Mouse (Mus musculus) right cerebral cortex, postnatal 4 days (tissue): Measurements from ENCODE around the gene Kalrn.

Source experiments
- DNase-seq: peaks from one replicate; pipeline ENCODE4 v3.0.0-alpha.2; 2022

Gene Kalrn

DNA sequence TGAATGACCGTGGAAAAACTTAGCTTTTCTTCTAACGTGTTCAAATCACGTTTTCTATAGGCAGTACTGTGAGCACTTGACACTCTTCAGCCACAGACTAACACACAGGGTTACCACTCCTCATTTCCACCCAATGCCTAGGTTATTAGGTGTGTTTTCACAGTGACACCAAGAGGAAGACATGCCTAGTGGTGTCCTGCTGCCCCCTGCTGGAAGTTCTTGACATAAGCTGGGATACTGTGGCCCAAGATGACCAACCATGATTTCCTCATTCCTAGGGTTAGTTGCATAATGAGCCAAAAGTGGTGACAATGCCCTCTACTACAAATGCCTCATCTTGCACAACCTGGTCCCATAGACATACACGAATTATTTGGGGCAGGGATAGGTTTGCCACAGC, 622.5 kb downstream of the Kalrn start:
- peak; percentile 83 for DNase-seq

DNA sequence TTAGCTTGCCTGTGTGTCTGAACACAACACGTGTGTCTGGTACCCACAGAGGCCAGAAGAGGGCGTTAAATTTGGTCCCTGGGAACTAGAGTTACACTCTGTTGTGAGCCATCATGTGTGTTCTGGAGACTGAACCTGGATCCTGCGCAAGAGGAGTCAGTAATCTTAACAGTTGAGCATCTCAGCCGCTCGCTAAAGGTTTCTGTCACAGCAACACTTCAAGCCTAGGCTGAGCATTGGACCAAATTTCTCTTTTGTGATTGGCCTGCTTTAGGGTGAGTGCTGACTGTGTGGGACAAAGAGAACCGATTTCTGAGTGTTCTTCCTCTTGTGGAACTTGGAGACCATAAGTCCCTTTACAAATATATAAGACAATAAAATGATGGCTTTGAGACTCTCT, 622.9 kb downstream of the Kalrn start:
- DNase-seq, result no peak

DNA sequence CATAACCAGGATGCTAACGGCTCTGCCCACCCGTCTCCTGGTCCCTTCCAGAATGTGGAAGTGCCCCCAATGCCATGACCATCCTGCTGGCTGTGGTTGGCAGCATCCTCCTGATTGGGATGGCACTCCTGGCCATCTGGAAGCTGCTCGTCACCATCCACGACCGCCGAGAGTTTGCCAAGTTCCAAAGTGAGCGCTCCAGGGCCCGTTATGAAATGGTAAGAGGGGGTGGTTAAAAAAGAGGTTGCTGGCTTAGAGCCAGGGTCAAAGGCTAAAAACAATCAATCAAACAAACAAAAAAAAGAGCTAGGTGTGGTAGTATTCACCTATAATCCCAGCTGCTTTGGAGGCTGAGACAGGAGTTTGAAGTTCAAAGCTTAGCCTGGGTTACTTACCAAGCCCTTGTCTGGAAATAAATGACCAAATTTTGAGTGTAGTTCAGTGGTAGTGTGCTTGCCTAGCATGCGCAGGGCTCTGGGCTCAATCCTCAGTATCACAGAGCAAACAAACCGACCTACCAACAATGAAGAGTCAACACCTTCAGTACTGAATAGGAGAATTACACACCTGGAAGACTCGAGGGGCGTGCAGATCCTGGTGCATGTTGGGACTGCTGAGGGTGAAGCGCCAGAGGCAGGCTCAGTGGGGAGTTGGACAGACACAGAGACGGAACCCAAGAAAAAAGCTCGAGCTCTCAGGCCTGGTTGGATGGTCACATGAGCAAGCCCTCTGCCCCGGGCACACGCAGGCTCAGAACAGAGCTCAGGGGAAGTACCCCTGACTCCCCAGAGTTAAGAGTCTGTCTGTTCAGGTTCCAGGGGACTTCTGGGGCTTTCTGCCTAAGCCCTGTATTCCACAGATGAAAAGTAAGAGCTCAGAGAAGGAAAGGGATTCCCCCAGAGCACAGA, 625.4 kb downstream of the Kalrn start:
- DNase-seq, result no peak

DNA sequence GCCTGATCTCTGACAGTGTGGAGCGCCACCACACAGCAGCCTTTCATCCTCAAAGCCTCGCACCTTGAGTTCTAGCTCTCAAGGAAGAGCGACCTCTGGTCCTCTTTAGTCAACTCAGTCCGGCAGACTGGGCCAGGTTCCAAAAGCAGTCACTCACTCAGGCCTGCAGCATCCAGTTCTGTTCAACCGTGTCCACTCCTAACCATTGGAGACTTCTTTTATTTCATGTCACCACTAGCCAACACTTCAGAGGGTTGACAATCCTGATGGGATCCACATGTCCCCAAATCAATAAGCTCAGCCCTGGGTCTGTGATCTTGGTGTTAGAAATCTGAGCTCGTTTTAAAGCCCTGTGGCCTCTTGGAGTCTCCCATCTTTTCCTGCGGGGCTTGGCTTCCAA, 627.3 kb downstream of the Kalrn start:
- DNase-seq, result no peak

DNA sequence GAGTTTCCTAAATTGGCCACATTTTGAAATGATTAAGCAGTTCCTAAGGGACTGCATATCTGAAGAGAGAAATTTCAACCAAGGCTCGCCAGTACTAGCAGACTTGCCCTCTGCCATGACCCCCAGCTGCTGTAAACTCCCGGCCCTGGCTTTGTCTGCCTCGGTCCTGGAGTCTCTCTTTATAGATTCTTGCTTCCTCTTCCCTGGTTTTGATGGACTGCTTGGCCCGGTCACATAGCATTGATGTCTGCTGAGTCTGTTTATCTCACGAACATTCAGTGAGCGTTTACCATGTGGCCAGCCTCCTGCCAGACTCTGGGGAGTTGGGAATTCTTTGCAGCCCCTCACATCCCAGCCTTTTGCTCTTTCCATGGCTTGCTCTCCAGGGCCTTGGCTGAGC, 628.6 kb downstream of the Kalrn start:
- no peak for DNase-seq

DNA sequence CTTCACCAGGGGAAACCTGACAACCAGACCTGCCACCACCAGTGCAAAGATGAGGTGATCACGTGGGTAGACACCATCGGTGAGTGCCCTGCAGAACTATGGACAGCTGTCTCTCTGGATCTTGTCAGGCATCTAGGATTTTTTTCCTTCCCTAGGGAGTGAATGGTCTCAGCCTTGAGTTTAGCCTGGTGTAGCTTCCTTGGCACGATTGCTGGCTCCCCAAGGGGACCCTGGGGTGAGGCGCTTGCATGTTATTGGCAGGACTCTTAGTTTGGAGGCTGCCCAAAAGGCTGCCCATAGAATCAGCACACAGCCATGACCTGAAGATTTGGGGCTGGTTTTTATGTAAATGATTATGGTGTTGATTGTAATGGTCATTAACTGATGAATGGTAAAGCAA, 629.2 kb downstream of the Kalrn start:
- no peak for DNase-seq

DNA sequence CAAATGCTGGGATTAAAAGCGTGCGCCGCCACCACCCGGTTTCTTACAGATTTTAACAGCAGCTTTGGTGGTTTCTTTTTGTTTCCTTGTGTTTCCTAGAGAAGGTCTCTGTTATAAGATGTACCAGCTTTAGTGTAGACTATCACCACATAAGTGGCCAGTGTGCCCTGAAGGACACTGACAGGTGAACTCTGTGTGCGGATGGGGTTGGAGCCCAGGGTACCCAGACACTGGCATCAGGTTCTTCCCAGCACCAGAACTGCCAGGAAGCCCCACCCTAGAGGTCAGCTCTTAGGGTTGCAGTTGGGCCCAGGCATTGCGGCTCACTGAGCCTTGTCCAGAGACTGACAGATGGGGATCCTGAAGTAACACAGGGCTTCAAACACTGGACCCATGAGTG, 629.9 kb downstream of the Kalrn start:
- DNase-seq, result no peak

DNA sequence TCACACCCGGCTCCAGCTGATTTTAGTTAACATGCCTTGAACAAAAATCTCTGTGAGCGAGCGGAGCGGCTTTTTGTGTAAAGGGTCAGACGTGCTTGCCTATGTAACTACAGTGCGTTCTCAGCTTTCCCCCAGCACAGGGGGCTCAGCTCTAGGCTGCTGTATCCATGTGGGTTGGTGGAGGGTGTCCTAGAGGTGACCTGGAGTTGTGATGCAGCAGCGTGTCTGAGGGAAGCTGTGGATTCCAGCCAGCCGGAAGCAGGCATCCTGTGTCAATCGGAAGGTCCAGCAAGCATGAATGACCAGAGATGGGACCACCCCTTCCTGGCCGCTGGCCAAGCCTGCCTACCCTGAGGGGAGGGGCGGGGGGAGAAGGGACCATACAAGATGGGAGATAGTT, 631.0 kb downstream of the Kalrn start:
- no peak for DNase-seq

DNA sequence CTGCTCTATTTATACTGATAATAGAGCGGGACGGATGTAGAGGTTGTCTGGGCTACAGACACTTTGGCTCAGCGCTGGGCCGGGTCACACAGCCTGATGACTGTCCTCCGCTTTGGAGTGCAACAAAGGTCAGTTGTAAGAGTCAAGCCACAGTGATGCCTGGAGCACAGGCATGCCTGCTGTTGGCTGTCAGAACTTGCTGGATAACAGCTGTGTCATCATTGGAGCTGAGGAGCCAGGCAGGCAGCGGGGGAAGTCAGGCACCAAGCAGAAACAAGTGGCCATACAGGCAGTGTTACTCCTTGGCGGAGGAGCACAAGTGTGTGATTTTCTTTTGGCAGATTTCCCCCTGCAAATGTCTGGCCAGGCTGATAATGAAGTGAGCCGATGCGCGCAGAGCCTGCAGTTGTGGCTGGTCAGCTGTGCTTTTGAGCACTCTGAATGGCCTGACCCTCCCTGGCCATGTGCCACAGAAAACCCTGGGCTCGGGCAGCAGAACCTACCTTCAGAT, 632.0 kb downstream of the Kalrn start:
- DNase-seq, result peak; percentile 42

DNA sequence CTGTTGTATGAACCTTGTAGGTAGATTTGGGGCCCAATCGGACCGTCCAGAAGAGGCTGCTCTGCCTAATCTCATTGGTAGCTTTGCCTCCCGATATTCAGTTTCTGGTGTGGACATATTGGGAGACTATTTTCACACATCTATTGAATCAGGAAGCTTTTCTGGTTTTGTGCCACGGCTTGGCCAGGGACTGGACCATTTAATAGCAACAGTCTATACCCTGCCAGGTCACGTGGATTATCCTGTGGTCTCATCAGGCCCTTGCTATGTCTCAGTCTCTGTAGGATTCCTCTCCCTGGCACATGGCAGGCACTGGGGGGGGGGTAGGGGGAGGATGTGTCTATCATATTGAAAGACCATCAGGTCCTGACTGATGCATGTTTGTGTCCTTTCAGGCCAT, 633.2 kb downstream of the Kalrn start:
- DNase-seq, result no peak

DNA sequence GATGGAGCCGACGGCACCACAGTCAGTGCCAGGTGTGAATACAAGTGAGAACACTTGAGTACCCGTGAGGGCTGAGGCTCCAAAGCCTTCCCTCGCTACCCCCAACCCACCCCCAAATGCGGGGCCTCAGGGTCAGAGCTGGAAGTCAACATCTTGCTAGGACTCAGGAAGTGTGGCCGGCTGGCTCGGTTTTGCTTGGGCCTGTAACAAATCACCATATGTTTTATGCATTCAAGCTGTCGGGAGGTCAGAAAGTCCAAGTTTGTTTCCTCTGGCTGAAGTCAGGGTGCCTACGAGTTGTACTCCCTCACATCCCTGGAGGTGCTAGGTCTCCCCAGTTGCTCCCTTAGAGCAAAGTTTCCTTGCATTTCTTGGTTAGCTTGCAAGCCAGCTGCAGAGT, 633.7 kb downstream of the Kalrn start:
- DNase-seq, result no peak

DNA sequence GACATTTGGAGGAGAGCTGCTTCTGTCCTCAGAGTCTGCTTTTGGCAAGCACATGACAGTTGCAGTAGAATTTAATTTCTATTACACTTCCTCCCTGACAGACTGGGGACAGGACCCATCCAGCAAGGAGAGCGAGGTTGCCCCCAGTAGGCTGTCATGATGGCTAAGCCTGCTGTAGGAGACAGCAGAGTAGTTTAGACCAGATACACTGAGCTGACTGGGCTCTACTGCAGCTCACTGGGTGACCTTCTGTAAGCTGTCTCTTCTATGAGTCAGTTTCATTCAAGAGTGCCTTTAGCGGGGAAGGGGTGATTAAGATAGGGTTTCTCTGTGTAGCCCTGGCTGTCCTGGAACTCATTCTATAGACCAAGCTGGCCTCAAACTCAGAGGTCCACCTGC, 634.2 kb downstream of the Kalrn start:
- no peak for DNase-seq

DNA sequence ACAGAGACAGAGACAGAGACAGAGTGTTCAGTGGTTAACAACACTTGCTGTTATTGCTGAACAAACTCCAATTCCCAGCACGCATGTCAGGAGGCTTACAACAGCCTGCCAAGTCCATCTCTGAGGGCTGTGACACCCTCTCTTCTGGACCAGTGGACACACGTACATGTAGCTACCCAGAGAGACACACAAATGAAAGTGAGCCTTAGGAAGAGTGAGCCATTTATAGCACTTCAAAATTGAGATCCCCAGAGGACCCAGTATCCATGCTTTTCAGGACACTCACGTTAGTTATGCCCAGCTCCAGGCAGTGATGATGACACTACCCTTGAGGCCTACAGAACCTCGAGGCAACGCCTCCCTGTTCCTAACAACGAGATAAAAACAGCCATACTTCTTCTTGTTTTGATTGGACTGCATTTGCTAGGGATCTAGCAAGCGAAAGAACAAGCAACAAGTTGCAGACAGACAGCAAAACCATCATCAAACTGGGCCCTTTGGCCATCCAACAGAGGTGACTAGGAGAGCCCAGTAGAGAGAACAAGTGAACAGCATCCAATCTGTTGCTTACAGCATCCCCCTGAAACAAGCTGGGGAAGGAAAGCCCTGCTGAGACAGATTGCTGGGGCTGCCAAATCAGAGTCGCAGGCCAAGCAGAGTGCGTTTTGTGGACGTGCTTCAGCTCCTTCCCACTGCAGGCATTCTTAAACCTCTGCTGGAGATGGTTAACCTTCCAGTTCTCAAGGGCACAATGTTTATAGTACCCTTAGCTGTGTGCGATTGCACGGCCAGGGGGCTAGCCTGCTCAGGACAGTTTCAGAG, 634.8 kb downstream of the Kalrn start:
- no peak for DNase-seq

DNA sequence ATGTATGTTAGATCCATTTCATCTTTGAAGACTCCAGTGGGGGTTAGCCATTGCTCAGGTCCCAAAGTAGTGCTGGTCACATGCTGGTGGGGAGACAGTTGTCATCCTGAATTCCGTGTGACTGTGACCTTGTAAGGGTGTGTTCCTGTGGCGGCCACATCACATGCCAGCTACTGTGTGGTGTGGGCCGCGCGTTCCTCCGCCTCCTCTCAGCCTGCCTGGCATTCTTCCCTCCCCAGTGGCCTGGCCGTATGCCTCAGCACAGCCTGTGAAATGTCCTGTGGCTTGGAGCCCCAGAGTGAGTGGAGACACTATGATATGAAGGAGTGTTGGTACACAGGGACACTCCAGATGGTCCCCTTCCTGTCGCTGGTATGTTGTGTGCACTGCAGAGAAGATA, 635.8 kb downstream of the Kalrn start:
- peak; percentile 39 for DNase-seq

DNA sequence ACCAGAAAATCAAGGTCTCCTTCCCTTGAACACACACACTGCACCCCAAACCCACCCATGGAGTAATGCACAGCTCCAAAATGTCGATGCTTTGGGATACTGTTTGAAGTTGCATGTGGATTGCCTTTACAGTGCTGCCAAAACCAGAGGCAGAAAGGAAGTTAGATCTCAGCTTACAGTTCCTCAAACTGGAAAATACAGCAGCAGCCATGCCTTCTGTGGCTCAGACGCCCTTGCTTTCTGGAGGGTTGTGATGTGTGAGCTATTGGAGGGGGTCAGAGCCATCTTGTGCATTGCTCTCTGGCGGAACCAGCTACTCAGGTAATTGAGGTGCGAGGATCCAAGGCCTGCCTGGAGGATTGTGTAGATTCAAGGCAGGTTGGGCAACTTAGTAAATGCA, 636.4 kb downstream of the Kalrn start:
- no peak for DNase-seq

DNA sequence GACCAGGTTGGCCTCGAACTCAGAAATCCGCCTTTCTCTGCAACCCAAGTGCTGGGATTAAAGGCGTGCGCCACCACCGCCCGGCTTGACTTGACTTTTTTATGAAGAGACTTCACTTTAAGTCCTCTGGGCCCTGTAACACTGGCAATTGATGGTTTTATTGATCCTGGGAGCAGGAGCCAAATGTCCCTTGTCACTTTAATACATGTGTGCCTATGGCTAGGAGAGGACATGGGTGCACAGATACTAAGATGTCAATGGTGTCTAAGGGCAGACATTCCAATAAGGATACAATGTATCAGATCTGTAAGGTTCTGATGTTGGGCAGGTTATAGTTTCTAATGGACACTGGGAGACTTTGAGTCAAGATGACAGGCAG, 637.9 kb downstream of the Kalrn start:
- DNase-seq, result no peak

DNA sequence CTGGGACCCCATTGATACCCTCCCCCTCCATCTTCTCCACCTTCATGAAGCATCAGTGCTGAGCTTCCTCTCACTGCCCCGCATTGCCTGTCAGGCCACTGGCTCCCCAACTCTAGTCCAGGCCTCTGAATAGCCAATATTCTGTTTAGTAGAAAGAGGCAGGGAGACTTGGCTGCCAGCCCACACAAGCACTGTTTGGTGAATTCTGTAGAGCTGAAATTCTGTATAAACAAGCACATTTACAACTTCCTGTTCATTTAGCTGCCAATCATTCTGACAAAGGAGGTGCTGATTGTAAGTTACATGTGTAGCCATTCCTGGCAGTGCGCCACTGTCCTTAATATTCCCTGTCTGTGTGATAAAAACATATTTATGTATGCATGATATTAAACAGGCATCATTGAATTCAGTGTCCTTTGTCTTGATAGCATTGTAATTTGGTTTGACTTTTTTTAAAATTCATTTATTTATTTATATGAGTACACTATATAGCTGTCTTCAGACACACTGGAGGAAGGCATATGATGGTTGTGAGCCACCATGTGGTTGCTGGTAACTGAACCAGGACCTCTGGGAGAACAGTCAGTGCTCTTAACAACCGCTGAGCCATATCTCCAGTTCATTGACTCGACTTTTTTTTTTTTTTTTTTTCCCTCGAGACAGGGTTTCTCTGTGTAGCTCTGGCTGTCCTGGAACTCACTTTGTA, 638.5 kb downstream of the Kalrn start:
- DNase-seq, result peak; percentile 76

DNA sequence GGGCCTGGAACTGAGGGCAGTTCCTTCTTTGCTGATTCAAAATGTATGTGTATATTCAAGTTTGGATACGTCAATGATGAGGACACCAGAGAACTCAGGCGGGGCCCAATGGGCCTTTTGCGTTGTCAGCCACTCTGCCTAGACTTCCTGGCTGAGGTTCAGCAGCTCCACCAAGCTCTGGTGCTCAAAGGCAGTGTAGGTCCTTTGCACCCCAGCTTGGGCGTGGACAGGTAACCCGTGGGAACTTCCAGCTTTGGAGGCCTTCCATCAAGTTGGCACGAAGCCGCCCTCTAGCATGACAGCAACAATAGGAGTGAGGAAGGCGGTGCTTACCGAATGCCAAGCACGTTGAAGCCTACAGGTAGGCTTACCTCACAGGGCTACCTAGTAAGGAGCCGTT, 639.9 kb downstream of the Kalrn start:
- DNase-seq, result no peak

DNA sequence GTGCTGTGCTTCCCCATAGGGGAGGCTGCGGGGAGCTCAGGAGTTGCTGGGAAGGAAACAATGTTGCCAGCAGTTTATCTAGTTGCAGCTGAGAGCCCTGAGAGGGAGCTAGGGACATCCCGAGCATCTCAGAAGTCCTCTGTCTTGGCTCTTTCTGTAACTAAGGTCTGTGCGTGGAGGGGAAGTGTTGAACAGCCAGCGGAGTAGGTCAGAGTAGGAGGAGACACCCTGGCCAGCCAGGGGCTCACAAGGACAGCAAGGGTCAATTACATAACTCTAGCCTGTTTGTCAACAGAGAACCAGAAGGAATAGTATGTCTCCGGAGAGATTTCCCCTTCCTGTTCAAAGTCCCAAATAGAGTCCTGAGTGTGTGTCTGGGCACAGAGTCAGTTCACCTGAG, 641.2 kb downstream of the Kalrn start:
- no peak for DNase-seq

DNA sequence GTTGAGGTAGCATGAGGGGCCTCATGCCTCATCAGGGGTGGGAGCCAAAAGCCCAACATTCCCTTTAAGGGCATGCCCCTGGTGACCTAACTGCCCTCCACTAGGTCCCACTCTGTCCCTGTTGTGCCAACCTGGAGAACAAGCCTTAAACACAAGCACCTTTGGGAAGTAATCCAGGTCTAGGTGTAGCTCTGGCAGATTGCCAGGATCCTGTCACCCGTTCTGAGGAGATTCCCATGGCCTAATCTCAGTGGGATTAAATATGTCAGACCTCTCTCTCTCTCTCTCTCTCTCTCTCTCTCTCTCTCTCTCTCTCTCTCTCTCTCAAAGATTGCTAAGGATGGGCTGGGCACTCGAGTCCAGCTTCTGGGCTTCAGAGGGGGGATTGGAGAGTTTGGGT, 641.6 kb downstream of the Kalrn start:
- DNase-seq, result no peak

DNA sequence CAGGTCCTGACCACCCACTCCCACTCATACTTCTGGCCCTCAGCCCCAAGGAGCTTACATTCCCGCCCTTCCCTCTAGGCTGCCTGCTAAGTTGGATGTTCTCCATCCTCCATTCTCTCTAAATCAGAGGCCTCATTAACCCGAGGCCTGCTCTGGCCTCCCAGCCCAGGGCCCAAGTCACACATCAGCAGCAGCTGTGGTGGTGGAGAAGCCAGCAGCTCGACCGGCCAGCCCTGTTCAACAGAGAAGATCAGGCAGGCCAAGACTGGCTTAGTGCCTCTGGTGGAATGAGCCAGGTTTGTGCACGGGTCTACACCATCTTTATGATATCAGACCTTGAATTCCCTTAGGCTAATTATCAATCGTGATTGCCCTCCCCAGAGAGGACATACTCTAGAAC, 642.5 kb downstream of the Kalrn start:
- DNase-seq, result no peak

DNA sequence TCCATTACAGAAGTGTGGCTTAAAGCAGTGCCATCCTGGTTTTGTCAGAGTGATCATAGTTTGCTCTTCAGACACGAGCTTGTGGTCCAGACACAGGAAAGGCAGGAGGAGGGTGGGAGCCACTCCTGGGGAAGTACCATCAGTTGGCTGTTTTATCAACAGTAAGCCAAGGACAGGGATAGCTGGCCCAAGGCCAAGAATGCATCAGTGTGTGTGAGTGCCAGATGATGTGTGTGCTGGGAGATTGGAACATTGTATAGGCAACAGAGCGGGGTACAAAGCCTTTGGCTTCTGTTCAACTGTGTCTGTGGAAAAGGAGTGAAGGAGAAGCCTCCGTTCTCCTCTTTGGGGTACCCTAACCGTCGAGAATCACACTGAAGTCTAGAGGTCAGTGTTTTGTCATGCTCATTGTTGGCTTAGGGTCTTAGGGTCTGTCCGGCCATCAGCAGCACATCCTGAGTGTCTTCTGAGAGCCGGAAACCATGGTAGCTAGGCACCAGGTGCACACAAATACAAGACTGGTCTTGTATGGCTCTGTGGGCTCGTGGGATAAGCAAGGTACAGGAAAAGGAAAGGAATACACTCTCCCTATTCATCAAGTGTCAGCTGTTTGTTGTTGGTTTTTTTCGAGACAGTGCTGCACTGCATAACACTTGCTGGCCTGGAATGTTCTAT, 644.4 kb downstream of the Kalrn start:
- no peak for DNase-seq

DNA sequence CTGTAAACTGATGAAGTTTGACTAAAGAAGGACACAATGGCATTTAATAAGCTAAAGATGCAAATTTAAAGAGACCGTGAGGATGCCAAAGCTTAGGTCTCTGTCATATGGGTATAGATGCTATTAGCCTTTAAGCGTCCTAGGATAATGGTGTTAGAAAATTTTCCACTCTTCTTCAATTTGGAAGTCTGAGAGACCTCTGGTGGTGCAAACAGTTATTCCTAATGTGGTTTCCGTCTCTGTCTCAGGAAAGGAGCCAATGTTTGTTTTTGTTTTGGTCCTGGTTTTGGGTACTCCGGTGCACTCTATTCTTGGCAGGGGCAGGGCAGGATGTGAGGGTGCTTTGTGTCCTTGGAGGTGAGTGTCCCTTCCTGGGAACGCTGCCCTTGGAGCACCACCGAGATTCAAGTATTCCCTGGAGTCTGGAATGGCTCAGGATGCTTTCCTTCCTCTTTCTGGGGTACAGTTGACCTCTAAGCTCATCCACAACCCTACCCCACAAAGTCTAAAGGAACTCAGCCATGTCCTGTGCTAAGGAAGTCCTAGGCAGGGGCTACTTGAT, 646.0 kb downstream of the Kalrn start:
- no peak for DNase-seq
